Mouse (Mus musculus) gastrocnemius, postnatal 25 days (tissue): ENCODE measurements around the gene Nudc. TPM values are rescaled to one million over a fixed set of nuclear protein-coding genes. Genes with fewer than 3 reads are reported as not detected.

Experiments used
- DNase-seq: peaks from one replicate; pipeline ENCODE4 v3.0.0; 2022
- microRNA-seq, 2 experiments: library from miRNA; unstranded; fragments of <30 nt; microRNA quantifications; one replicate each; pipeline ENCODE4 v1.2.0; 2021; ENCODE audit warnings: borderline replicate concordance in 2 of 2
- total RNA-seq, 2 experiments: library from RNA; stranded (reverse); gene quantifications; 1 replicate in 1 of 2; 2 replicates in 1 of 2; pipeline ENCODE4 v1.2.3; 2021

Gene Nudc
- total RNA-seq, 2 experiments from 2014 or later = 40.3 to 44.7 TPM

GRCm38 (mm10) chr4:133491800-133492199, 54.0 kb downstream of the Nudc start:
- DNase-seq = peak; percentile 80

DNA sequence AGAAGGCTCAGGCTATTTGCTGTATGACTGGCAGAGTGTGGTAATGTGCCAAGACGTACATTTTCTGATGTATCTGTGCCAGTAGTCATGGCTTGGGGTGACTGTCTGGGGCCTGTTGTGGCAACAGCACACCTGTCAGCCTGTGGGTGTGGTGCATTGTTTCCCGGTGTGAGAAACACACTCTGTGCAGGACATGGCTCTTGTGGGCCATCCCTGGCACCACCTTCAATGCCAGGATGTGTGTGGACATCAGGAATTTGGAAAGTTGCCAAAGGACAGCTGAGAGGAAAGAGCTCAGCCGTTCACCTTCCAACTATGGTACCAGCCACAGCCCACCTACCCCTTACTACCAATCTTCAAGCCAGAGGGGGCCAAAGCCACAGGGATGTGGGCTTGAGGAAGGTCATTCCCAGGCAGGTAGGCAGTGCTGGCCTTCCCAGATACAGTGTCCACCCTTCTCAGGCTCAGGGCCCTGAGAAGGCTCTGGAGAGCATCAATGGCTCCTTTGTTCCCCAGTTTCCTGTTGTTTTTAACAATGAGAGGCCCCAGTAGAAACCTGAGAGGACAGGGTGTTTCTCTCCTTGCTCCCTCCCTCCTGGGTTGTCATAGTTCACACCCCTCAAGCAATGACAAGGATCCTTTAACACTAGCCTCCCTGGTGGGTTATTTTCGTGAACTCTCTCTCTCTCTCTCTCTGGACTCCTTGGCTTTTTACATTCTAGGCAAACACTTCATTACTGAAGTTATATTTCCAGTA, 56.1 kb downstream of the Nudc start:
- no peak for DNase-seq

GRCm38 (mm10) chr4:133488619-133489392, 57.0 kb downstream of the Nudc start:
- DNase-seq = no peak

DNA sequence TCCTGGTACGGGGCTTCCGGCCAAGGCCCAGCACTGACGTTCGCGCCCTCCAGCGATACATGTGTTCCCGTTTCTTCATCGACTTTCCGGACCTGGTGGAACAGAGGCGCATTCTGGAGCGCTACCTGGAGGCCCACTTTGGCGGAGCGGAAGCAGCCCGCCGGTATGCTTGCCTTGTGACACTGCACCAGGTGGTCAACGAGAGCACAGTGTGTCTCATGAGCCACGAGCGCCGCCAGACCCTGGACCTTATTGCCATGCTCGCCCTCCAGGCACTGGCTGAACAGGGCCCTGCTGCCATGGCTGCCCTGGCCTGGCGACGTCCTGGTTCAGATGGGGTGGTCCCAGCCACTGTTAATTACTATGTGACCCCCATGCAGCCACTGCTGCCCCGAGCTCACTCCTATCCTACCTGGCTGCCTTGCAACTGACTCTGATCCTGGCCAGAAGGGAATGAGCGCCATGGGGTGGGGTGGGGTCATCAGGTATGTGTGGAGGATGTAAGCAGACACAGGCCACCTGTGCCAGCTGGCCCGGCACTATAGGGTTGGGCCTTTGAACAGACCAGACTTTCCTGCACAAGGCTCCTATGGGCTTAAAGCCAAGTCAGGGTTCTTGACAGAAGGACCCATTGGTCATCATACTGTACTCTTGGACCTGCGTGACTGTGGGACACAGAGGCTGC, 59.0 kb downstream of the Nudc start:
- no peak for DNase-seq

- DNase-seq = no peak
Observed at GRCm38 (mm10) chr4:133485691-133486425, 59.9 kb downstream of the Nudc start.

DNA sequence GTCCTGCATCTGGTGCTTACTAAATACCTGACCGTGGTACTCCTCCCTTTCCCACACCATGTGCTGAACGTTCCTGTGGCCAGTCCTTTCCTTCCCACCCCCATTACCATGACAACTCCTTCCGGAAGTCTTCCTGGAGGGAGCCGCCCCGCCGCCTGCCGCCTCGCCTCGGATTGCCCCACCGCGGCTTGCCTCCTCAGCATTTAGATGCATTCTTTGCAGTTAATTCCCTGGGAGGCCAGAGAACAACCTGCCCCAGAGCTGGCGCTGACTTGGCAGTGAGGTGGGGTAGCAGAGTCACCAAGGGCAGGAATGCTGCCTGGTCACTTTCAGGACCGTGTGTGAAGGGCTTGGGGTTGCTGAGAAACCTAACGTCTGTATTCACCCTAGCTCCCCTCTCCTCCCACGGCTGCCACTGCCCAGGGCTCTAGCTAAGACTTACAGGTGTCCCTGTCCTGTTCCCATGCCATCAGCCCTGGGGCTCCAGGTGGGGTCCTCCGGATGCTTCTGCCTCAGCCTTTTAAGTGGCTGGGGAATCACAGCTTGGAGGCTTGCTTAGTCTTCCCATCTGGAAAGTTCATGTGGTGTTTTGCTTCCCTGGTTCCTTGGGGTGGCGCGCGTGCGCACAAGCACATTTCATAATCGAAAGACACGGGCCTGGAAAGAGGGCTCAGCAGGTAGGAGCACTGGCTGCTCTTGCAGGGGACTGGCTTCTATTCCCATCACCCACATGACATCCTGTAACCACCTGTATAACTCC, 61.4 kb downstream of the Nudc start:
- peak; percentile 60 for DNase-seq

Small RNA genes within 50 kb of the gene (microRNA-seq; reads per million reads assigned to microRNA genes)
- gene Gm23158 = 0 reads per million in 2 experiments

Other genes with a start within 250 kb of the Nudc start
- gene Wdtc1, start 192.5 kb downstream of the Nudc start, total RNA-seq = 10 to 100 TPM; 76.3 to 85.0 TPM
- gene Slc9a1, start 176.3 kb downstream of the Nudc start, total RNA-seq = 1 to 10 TPM; 8.0 to 9.1 TPM
- gene Tent5b, start 65.9 kb downstream of the Nudc start, total RNA-seq = 1 to 10 TPM in 1 of 2 experiments, under 1 TPM in 1; 0.38 to 1.2 TPM
- under 1 TPM; 0.77 to 0.96 TPM for gene Trnp1, start 47.4 kb downstream of the Nudc start, total RNA-seq
- gene Kdf1, start 27.0 kb downstream of the Nudc start, total RNA-seq = not detected
- not detected for gene Nr0b2, start 7.4 kb upstream of the Nudc start, total RNA-seq
- 1 to 10 TPM; 2.1 to 3.6 TPM for gene Gpatch3, start 28.7 kb upstream of the Nudc start, total RNA-seq
- 1 to 10 TPM; 4.6 to 4.9 TPM for gene Gpn2, start 38.4 kb upstream of the Nudc start, total RNA-seq
- gene Sfn, start 56.2 kb upstream of the Nudc start, total RNA-seq = 1 to 10 TPM; 1.1 to 1.2 TPM
- 10 to 100 TPM; 22.9 to 24.3 TPM for gene Zdhhc18, start 104.2 kb upstream of the Nudc start, total RNA-seq
- gene Pigv, start 126.7 kb upstream of the Nudc start, total RNA-seq = 1 to 10 TPM; 8.3 to 9.6 TPM
- 10 to 100 TPM; 19.6 to 21.7 TPM for gene Arid1a, start 210.8 kb upstream of the Nudc start, total RNA-seq